Mouse (Mus musculus) megakaryocyte, embryonic 14.5 days (primary cell): ENCODE results near the gene Gm8947.

Source experiments
- FLI1 ChIP-seq: IDR thresholded peaks from 2 replicates; pipeline ENCODE4 v1.6.1; 2012; ENCODE audit warnings: low read length, inconsistent platforms, mixed read lengths
- GATA1 ChIP-seq: IDR thresholded peaks from 3 replicates; pipeline ENCODE4 v1.6.1; 2012; ENCODE audit warnings: mixed read lengths, low read length, inconsistent platforms, borderline replicate concordance

GRCm38 (mm10) chr1:151157963-151158856, 34.0 kb upstream of the Gm8947 start:
- TF ChIP-seq GATA1 = no peak
- no peak for TF ChIP-seq FLI1
